Comparison of ENCODE assay signal across 15 mouse cellular contexts in genomic region chr13:18736590-18736989, GRCm38 (mm10).
"Had no signal": no experiment of that assay in that cellular context is flagged by ENCODE, and none has a peak within 500 bp of the region (broad histone marks: within the 10 kb centered on the region; RNA-seq: fewer than 3 reads in every experiment).

No protein-coding gene starts in this region.

- ATAC-seq: intestine, postnatal 0 days; midbrain, embryonic 13.5 days had no signal

- DNase-seq: kidney, adult 8-10 months; kidney, postnatal 10 days; kidney, postnatal 36 days; left cerebral cortex, postnatal 4 days; liver, embryonic 13.5 days; lung, adult 2 months; right cerebral cortex, postnatal 4 days; thymus, postnatal 25 days had no signal

- H3K9ac ChIP-seq: kidney, embryonic 15.5 days; limb, embryonic 12.5 days; limb, embryonic 15.5 days; liver, embryonic 13.5 days; midbrain, embryonic 13.5 days had no signal

- H3K4me2 ChIP-seq: kidney, embryonic 15.5 days; limb, embryonic 12.5 days; limb, embryonic 15.5 days; liver, embryonic 13.5 days; midbrain, embryonic 13.5 days had no signal

- H3K27ac ChIP-seq: kidney, embryonic 15.5 days; limb, embryonic 12.5 days; limb, embryonic 15.5 days; liver, embryonic 13.5 days; macrophage; midbrain, embryonic 13.5 days; stomach, postnatal 0 days had no signal

- H3K9me3 ChIP-seq: kidney, embryonic 15.5 days; limb, embryonic 15.5 days; liver, embryonic 13.5 days had no signal

- H3K4me3 ChIP-seq: kidney, embryonic 15.5 days; limb, embryonic 12.5 days; limb, embryonic 15.5 days; liver, embryonic 13.5 days; midbrain, embryonic 13.5 days had no signal

- H3K27me3 ChIP-seq: kidney, embryonic 15.5 days; limb, embryonic 12.5 days; limb, embryonic 15.5 days; liver, embryonic 13.5 days; midbrain, embryonic 13.5 days had no signal

- H3K4me1 ChIP-seq: kidney, embryonic 15.5 days; limb, embryonic 12.5 days; limb, embryonic 15.5 days; liver, embryonic 13.5 days; midbrain, embryonic 13.5 days had no signal
